Mouse (Mus musculus) embryonic facial prominence, embryonic 12.5 days (tissue): ENCODE data around the gene Pigg. TPM values are rescaled to one million over a fixed set of nuclear protein-coding genes. Genes with fewer than 3 reads are reported as not detected.

ENCODE experiments used
- ATAC-seq: fragments of 200-750 bp; cut with Nextera tagmentation; 2 replicates; pipeline ENCODE4 v1.8.0; 2017; ENCODE audit not compliant: insufficient number of reproducible peaks, insufficient read depth, low FRiP score, low TSS enrichment
- H3K27ac ChIP-seq: fragments of 300-500 bp; sonication (generic); 2 replicates; pipeline ENCODE4 v1.5.1; 2016; ENCODE audit warnings: mild to moderate bottlenecking
- H3K27me3 ChIP-seq: fragments of 300-500 bp; sonication (generic); 2 replicates; pipeline ENCODE4 v1.6.1; 2016; ENCODE audit warnings: mild to moderate bottlenecking, moderate library complexity
- H3K36me3 ChIP-seq: fragments of 300-500 bp; sonication (generic); 2 replicates; pipeline ENCODE4 v1.6.1; 2016; ENCODE audit warnings: mild to moderate bottlenecking
- H3K4me1 ChIP-seq: fragments of 300-500 bp; sonication (generic); 2 replicates; pipeline ENCODE4 v1.6.1; 2016
- H3K4me2 ChIP-seq: fragments of 300-500 bp; sonication (generic); replicated peaks from 2 replicates; pipeline ENCODE4 v1.6.1; 2016; ENCODE audit warnings: mild to moderate bottlenecking, moderate library complexity
- H3K4me3 ChIP-seq: fragments of 300-500 bp; sonication (generic); 2 replicates; pipeline ENCODE4 v1.5.1; 2016; ENCODE audit warnings: mild to moderate bottlenecking
- H3K9ac ChIP-seq: fragments of 300-500 bp; sonication (generic); 2 replicates; pipeline ENCODE4 v1.6.1; 2016; ENCODE audit warnings: mild to moderate bottlenecking, moderate library complexity
- H3K9me3 ChIP-seq: fragments of 300-500 bp; sonication (generic); 2 replicates; pipeline ENCODE4 v1.6.1; 2016; ENCODE audit warnings: mild to moderate bottlenecking, moderate library complexity
- WGBS: fragments of 180-500 bp; shearing (Covaris S2); methylation state at CpG from one replicate; pipeline ENCODE4 v1.1.7; 2016; 5-methylcytosine and 5-hydroxymethylcytosine counted together
- polyA plus RNA-seq: library from polyadenylated mRNA; unstranded; fragments of >200 nt; fragmentation: Nextera tagmentation; extraction: Ambion mirVana; gene quantifications from 2 replicates; pipeline ENCODE4 v1.2.1, GENCODE M21; 2016

Pigg gene
- polyA plus RNA-seq, 1 experiment from 2014 or later = 6.9 TPM

GRCm38 (mm10) chr5:108313065-108313860 lies 854 bp downstream of the Pigg start:
- Histone ChIP-seq H3K9me3 (no peaks in the 10 kb centered on the region), H3K4me3 (peak overlapping the region; percentile 76), H3K9ac (peak overlapping the region; percentile 82), H3K4me2 (peak overlapping the region; percentile 64), H3K27ac (no peak overlapping the region), H3K36me3 (no peaks in the 10 kb centered on the region), H3K4me1 (peaks cover 5% of the 10 kb centered on the region), H3K27me3 (no peaks in the 10 kb centered on the region)
- WGBS = 5% methylated on average over 16 of the region's 16 CpGs
- ATAC-seq = no peak

GRCm38 (mm10) chr5:108331051-108331450 lies 18.6 kb downstream of the Pigg start:
- H3K36me3 ChIP-seq = peaks cover 33% of the 10 kb centered on the region; the same call in 1 of the 2 replicates
- ATAC-seq = no peak
- 87% methylated on average over 1 of the region's 1 CpGs for WGBS

GRCm38 (mm10) chr5:108337385-108337784 lies 25.0 kb downstream of the Pigg start:
- H3K9ac ChIP-seq = no peak overlapping the region
- ATAC-seq = no peak
- no peak overlapping the region for H3K4me3 ChIP-seq
- H3K27me3 ChIP-seq = no peaks in the 10 kb centered on the region
- 78% methylated on average over 4 of the region's 4 CpGs for WGBS
- H3K9me3 ChIP-seq = no peaks in the 10 kb centered on the region
- H3K4me2 ChIP-seq = no peak overlapping the region
- no peak overlapping the region for H3K27ac ChIP-seq
- peaks cover 20% of the 10 kb centered on the region for H3K36me3 ChIP-seq
- H3K4me1 ChIP-seq = no peaks in the 10 kb centered on the region

More at GRCm38 (mm10) chr5:108331051-108331450, 18.6 kb downstream of the Pigg start:
- no peaks in the 10 kb centered on the region for H3K4me1 ChIP-seq
- H3K27me3 ChIP-seq = no peaks in the 10 kb centered on the region
- H3K4me3 ChIP-seq = no peak overlapping the region
- H3K9me3 ChIP-seq = no peaks in the 10 kb centered on the region
- H3K9ac ChIP-seq = no peak overlapping the region
- H3K4me2 ChIP-seq = no peak overlapping the region
- no peak overlapping the region for H3K27ac ChIP-seq

- no peak overlapping the region for H3K4me2 ChIP-seq
- ATAC-seq = no peak
- no peak overlapping the region for H3K9ac ChIP-seq
- no peak overlapping the region for H3K27ac ChIP-seq
- H3K9me3 ChIP-seq = no peaks in the 10 kb centered on the region
- no peaks in the 10 kb centered on the region for H3K27me3 ChIP-seq
- peaks cover 14% of the 10 kb centered on the region for H3K36me3 ChIP-seq
- H3K4me3 ChIP-seq = no peak overlapping the region
- 89% methylated on average over 3 of the region's 3 CpGs for WGBS
- no peaks in the 10 kb centered on the region for H3K4me1 ChIP-seq
Observed at GRCm38 (mm10) chr5:108338049-108338448, 25.6 kb downstream of the Pigg start.

GRCm38 (mm10) chr5:108343680-108344170 lies 31.3 kb downstream of the Pigg start:
- Histone ChIP-seq H3K9ac (no peak overlapping the region), H3K4me3 (no peak overlapping the region), H3K9me3 (no peaks in the 10 kb centered on the region), H3K27ac (no peak overlapping the region), H3K4me1 (no peaks in the 10 kb centered on the region), H3K36me3 (peaks cover 25% of the 10 kb centered on the region), H3K4me2 (no peak overlapping the region), H3K27me3 (no peaks in the 10 kb centered on the region)
- 88% methylated on average over 4 of the region's 4 CpGs for WGBS
- ATAC-seq = no peak

- peaks cover 30% of the 10 kb centered on the region for H3K36me3 ChIP-seq
- no peak overlapping the region for H3K9ac ChIP-seq
- no peaks in the 10 kb centered on the region for H3K4me1 ChIP-seq
- H3K9me3 ChIP-seq = no peaks in the 10 kb centered on the region
- H3K4me2 ChIP-seq = no peak overlapping the region
- H3K4me3 ChIP-seq = no peak overlapping the region
- no peak overlapping the region for H3K27ac ChIP-seq
- 83% methylated on average over 10 of the region's 10 CpGs for WGBS
- H3K27me3 ChIP-seq = no peaks in the 10 kb centered on the region
- no peak for ATAC-seq
Observed at GRCm38 (mm10) chr5:108345313-108346071, 33.1 kb downstream of the Pigg start.

- no peak overlapping the region for H3K9ac ChIP-seq
- H3K4me2 ChIP-seq = no peak overlapping the region
- no peaks in the 10 kb centered on the region for H3K9me3 ChIP-seq
- H3K4me3 ChIP-seq = no peak overlapping the region
- no peaks in the 10 kb centered on the region for H3K27me3 ChIP-seq
- H3K36me3 ChIP-seq = peaks cover 30% of the 10 kb centered on the region
- WGBS = 61% methylated on average over 6 of the region's 6 CpGs
- ATAC-seq = no peak
- H3K27ac ChIP-seq = no peak overlapping the region
- H3K4me1 ChIP-seq = no peaks in the 10 kb centered on the region
Observed at GRCm38 (mm10) chr5:108347843-108348242, 35.4 kb downstream of the Pigg start.

GRCm38 (mm10) chr5:108349511-108350148 lies 37.2 kb downstream of the Pigg start:
- H3K4me2 ChIP-seq = no peak overlapping the region
- no peak overlapping the region for H3K27ac ChIP-seq
- no peak overlapping the region for H3K9ac ChIP-seq
- no peak overlapping the region for H3K4me3 ChIP-seq
- no peaks in the 10 kb centered on the region for H3K9me3 ChIP-seq
- peaks cover 22% of the 10 kb centered on the region; the same call in 1 of the 2 replicates for H3K36me3 ChIP-seq
- no peaks in the 10 kb centered on the region for H3K27me3 ChIP-seq
- 95% methylated on average over 9 of the region's 9 CpGs for WGBS
- ATAC-seq = no peak
- no peaks in the 10 kb centered on the region for H3K4me1 ChIP-seq

GRCm38 (mm10) chr5:108354056-108354455 lies 41.6 kb downstream of the Pigg start:
- WGBS = 73% methylated on average over 2 of the region's 2 CpGs
- no peak overlapping the region for H3K9ac ChIP-seq
- ATAC-seq = no peak

GRCm38 (mm10) chr5:108357862-108358261 lies 45.5 kb downstream of the Pigg start:
- no peak for ATAC-seq
- H3K36me3 ChIP-seq = no peaks in the 10 kb centered on the region
- 87% methylated on average over 1 of the region's 1 CpGs for WGBS
- H3K9ac ChIP-seq = no peak overlapping the region
- H3K4me1 ChIP-seq = no peaks in the 10 kb centered on the region
- no peaks in the 10 kb centered on the region; the same call in 1 of the 2 replicates for H3K9me3 ChIP-seq
- H3K4me3 ChIP-seq = no peak overlapping the region
- H3K27ac ChIP-seq = no peak overlapping the region
- peaks cover 4% of the 10 kb centered on the region for H3K27me3 ChIP-seq
- H3K4me2 ChIP-seq = no peak overlapping the region

More at GRCm38 (mm10) chr5:108354056-108354455, 41.6 kb downstream of the Pigg start:
- Histone ChIP-seq H3K9me3 (no peaks in the 10 kb centered on the region; the same call in 1 of the 2 replicates), H3K4me3 (no peak overlapping the region), H3K27me3 (no peaks in the 10 kb centered on the region), H3K36me3 (0 out of 2 replicates have a peak, but pooled peaks cover 5% of the 10 kb centered on the region), H3K4me1 (no peaks in the 10 kb centered on the region), H3K4me2 (no peak overlapping the region), H3K27ac (no peak overlapping the region)

- Histone ChIP-seq H3K4me1 (no peaks in the 10 kb centered on the region), H3K9ac (no peak overlapping the region), H3K4me2 (no peak overlapping the region), H3K27ac (no peak overlapping the region), H3K27me3 (peaks cover 21% of the 10 kb centered on the region), H3K36me3 (no peaks in the 10 kb centered on the region), H3K9me3 (no peaks in the 10 kb centered on the region; the same call in 1 of the 2 replicates), H3K4me3 (no peak overlapping the region)
- 84% methylated on average over 9 of the region's 9 CpGs for WGBS
- ATAC-seq = no peak
Observed at GRCm38 (mm10) chr5:108359491-108359890, 47.1 kb downstream of the Pigg start.
